Mouse (Mus musculus) hematopoietic multipotent progenitor cell, adult 10-12 weeks (in vitro differentiated cells): ENCODE measurements around the gene Ppp1r3a. TPM values are rescaled to one million over a fixed set of nuclear protein-coding genes. Genes with fewer than 3 reads are reported as not detected.

ENCODE experiments used
- polyA plus RNA-seq: library from polyadenylated mRNA; stranded (reverse); fragments of >175 nt; gene quantifications from 2 replicates; pipeline ENCODE4 v1.2.3, GENCODE M21; 2012; ENCODE audit warnings: low replicate concordance

Ppp1r3a gene
- polyA plus RNA-seq: 0.03 TPM in 1 of 2 replicates, not detected in the other

GRCm38 (mm10) chr6:14754901-14755591, at the start of gene Ppp1r3a:
Ppp1r3a (minus strand) TSS chr6:14755274.

Other genes starting within 250 kb of the Ppp1r3a start
- 0.21 TPM in 1 of 2 replicates, not detected in the other for gene Foxp2, start 146.1 kb upstream of the Ppp1r3a start, polyA plus RNA-seq